Mouse (Mus musculus) erythroblast, adult 5-6 weeks (primary cell): ENCODE data around the gene Ahdc1. TPM values are rescaled to one million over a fixed set of nuclear protein-coding genes. Genes with fewer than 3 reads are reported as not detected.

Source experiments
- ATAC-seq: replicated peaks from 2 replicates; pipeline ENCODE4 v1.8.0; 2016; ENCODE audit warnings: moderate number of reproducible peaks, mild to moderate bottlenecking, moderate TSS enrichment, inconsistent platforms; ENCODE audit not compliant: poor library complexity, low FRiP score, severe bottlenecking
- total RNA-seq, 2 experiments: library from RNA; stranded (forward) in 1 of 2; stranded (reverse) in 1 of 2; fragments of 150-400 nt in 1 of 2; fragments of 200-764, 138-1000 nt in 1 of 2; gene quantifications; 2 replicates each; pipeline versions ENCODE4 v1.2.3 to v1.2.4; 2015 to 2017; ENCODE audit warnings: low replicate concordance in 2 of 2

Gene Ahdc1
- total RNA-seq, 2 experiments from 2014 or later, result 0.17 to 1.2 TPM

DNA sequence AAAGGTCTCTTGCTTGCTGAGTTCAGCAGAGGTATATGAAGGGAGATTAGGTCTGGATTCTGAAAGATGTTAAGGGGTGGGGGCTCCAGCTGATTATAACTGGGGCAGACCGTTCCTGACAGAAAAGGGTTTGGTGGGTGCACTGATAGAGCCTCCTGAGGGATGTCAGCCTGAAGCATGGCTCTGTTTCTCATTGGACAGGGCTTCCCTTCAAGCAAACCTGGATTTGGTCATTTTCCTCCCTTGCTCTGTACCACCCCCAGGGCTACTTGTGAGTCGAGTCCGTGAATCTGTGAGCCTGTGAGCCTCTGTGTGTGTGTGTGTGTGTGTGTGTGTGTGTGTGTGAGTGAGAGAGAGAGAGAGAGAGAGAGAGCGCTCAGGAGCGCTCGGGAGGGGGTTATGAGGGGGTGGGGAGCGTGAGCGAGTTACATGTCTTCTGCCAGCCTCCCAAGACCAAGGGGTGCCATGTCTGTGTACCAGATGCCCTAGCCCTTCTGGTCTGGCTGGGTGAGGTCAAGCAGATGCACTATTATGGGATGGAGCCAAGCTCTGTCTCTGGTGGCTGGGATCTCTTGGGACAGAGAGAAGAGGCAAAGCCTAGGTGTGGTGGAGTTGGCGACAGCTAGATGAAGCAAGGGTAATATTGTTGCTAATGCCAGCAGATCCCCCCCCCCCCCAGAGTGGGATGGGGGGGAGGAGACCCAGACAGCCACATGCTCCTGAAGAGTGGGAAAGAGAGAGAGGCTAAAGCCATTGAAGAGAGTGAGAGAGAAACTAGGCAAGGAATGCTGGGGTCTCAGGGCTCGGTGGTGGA is 4.0 kb downstream of the Ahdc1 start:
- no peak for ATAC-seq

DNA sequence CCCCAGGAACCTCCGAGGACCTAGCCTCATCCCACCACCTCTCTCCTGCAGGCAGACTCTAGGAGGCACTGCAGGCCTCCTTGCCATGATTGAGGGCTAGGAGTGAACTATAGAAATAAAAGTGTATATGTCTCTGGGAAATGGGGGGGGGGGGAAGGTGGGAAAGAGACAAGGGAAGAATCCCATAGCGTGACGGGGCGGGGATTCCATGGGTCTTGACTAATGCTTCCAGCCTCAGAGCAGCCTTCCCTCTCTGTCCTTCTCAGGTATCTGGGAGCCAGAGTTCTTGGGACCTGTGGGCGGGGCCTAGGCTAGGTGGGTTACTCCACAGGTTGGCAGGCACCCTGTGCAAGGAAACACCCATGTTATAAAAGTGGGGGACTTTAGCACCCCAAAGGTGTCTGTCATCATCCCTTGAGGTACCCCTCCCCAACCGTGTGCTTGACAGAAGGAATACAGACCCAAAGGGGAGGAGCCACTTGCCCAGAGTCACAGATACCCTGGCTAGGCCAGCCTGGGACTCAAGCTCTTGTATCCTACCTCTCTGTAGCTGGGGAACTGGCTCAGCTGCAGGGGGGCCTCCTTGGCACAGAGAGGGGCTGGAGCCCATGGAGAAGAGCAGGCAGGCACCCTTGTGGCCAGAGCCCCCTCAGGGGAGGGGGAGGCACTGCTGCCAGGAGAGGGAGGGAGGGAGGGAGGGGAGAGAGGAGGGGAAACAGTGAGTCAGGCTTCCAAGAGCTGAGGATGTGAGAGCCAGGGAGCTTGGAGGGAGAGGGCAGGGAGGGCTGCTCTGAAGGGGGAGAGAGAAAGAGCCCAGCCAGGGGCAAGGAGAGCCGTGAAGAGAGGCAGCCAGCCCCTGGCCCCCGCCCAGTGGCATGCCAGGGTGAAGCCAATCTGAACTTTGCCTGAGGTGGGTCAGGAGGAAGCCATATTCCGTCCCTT is 4.9 kb downstream of the Ahdc1 start:
- ATAC-seq, result no peak

DNA sequence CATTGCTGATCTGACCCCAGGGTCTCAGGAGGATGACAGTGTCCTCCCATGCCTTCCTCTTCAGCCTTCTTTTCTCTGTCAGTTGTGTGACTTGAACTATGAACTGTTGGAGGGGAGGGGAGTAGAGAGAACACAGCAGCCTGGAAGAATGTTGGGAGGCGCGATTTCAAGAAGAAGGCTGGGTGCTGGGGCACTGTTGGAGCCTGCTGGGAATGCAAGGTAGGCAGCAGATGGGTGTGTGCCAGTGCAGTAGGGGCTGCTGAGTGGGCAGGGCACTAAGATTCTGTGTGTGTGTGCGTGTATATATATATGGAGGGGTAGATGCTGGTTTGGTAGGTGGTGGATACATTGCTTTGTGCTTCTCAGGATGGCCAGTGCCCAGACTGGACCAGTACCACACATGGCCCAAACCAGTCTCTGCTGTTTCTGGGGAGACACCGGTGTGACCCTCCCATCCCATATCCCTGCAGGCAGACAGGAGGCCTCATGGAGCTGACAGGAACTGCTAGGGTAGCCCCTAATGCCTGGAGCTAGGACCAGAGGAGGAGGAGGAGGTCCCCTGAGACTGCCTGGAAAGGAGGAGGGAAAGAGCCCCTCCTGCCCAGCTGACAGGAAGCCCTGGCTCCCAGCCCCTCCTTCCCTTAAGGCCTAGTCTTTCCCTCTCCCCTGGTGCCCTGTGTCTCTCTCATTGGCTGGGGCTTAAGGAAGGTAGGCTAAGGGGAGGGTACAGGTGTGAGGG is 5.8 kb downstream of the Ahdc1 start:
- no peak for ATAC-seq

- ATAC-seq, result no peak
Observed at GRCm38 (mm10) chr4:133017597-133018262, 6.7 kb downstream of the Ahdc1 start.

- no peak for ATAC-seq
Observed at GRCm38 (mm10) chr4:133018263-133018798, 7.3 kb downstream of the Ahdc1 start.

- ATAC-seq, result no peak
Observed at GRCm38 (mm10) chr4:133020721-133021120, 9.7 kb downstream of the Ahdc1 start.

GRCm38 (mm10) chr4:133021181-133021671 is 10.2 kb downstream of the Ahdc1 start:
- no peak for ATAC-seq

GRCm38 (mm10) chr4:133022217-133022616 is 11.2 kb downstream of the Ahdc1 start:
- ATAC-seq, result no peak

DNA sequence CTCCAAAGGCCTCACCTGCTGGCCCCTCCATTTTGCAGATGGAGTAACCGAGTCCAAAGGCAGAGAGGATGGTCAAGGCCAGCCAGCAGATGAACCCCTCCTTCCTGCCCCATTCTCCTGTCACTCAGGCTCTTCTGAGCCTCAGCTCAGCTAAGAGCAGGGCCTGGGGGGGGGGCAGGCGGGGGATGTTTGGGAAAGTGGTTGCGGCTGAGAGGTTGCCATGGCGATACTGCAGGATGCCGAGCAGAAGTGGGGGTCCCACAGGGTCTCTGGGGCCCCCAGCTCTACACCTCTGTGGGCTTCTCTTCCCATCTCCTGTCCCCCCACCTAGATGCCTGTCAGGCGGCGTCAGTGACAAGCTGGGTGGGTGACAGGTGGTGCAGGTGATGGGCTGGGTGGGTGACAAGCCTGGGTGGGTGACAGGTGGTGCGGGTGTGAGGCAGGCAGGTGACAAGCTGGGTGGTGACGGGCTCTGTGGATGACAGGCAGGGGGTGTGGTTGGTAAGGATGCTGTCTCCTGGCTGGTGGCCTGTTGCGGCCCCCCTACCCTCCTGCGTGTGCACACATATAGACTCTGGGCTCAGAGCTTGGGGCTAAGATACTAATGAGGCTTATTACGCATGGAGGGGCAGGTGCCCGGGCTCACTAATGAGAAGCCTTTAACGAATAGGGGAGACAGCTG is 12.0 kb downstream of the Ahdc1 start:
- no peak for ATAC-seq

DNA sequence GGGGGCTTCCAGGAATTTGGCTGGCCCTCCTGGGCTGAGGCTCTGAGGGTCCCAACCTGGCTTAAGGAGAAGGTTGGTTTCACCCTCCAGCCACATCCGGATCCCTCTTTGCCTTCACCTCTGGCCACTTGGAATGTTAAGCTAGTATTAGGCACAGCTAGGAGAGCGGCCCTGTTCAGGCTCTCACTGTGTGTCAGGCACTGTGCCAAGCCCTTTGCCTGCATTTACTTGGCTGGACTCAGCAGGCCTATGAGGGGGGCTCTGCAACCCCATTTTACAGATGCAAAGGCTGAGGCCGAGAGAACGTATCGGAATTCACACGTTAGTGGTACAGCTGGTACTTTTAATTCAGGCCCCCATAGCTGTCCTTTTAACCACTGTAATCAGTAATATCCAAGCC is 12.6 kb downstream of the Ahdc1 start:
- no peak for ATAC-seq

DNA sequence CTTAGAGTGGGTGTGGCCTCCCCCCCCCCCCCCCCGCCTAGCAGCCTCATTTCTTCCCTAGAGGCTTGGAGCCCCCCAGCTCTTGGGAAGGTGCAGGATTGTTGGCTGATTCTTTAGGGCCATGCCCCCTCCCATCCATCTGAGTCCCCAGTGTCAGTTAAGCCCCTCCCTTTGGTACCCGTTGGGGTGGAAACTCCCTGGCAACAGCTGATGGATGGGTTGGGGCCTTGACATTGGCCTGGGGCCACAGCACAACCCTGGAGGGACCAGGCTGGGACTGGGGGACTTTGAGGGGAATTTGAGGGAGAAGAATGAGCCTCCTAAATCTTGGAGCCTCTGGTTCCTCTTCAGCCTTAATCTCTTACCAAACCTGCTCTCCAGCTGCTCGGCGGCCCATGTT is 13.3 kb downstream of the Ahdc1 start:
- no peak for ATAC-seq

DNA sequence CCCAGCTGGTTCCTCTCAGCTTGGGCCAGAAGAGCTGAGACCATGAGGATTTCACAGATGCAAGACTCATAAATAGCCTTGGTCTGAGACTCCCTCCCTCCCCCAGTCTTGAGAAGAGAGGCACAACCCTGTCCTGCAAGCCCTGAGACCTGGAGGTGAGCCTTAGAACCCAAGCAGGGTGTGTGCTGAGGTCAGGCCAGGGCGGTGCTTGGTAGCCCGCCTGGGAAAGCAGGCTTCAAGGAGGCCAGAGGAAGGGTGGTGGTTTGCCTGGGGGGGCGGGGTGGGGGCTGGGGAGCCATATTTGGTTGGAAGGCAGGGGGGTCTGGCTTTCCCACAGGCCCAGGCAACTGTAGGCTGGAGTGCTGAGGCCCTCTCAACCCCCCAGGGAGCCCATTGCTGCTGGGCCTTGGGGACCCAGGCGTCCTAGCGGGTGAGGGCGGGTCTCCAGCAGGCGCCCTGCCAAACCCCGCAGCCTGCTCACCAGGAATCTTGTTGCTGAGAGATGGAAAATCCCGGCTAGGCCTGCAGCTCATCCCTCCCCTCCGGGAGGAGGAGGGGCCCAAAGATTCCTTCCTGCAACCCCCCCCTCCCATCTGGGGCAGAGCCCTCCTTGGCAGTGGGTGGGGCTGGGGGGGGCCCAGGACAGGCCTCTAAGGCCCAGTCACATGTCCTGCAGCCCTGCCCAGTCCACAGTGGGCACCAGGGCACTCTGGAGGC is 14.1 kb downstream of the Ahdc1 start:
- ATAC-seq, result no peak

DNA sequence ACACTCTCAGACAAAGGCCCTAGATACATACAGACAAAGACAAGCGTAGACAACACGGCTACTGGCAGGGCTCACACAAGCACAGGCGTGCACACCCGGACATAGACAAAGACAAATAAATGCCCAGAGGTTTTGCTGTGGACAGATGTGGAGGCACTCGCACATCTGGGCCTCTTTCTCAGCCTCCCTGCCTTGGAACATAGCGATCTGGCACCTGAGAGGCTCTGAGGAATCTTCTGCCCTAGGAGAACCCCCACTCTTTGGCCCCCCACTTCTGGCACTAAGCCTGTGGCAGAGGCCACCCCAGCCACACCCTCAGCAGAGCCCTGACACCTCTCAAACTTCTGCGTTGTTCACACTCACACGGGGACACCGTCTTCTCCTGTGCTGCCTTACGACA is 15.2 kb downstream of the Ahdc1 start:
- no peak for ATAC-seq

DNA sequence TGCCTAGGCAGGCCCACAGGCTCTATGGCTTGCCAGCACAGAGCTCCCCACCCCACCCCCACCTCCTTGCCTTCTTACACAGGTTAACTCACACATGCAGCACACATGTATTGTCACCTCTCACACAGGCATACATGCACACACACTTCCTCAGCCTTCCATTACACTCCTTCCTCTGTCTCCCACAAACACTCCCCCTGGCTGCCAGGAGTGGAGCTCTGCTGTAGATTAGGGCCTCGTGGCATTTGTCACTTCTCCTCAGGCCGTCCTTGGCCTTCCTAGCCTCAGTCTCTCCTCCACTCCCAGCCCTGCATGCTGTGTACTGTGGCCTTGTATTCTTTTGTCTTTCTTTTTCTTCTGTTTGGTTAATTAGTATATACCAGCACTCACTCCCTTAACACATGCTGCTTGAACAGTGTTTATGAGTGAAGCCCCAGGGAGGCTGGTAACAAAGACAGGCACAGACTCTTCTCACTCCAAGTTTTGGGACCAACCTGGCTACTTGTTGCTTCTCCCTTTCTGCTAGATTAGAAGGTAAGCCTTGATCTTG is 15.8 kb downstream of the Ahdc1 start:
- no peak for ATAC-seq

GRCm38 (mm10) chr4:133027721-133028120 is 16.7 kb downstream of the Ahdc1 start:
- ATAC-seq, result no peak

GRCm38 (mm10) chr4:133028193-133028592 is 17.1 kb downstream of the Ahdc1 start:
- ATAC-seq, result no peak

GRCm38 (mm10) chr4:133028875-133029274 is 17.8 kb downstream of the Ahdc1 start:
- ATAC-seq, result no peak
